Mouse (Mus musculus) heart, adult 11 months (tissue): ENCODE measurements around the gene Mboat7.
"Not testable (repeated sequence)": the region's sequence is repeated elsewhere in the genome, so short reads cannot be mapped to it uniquely, and the experiment has no call there.

Source experiments
- DNase-seq: peaks from one replicate; pipeline ENCODE4 v3.0.0; 2022

Mboat7 gene

DNA sequence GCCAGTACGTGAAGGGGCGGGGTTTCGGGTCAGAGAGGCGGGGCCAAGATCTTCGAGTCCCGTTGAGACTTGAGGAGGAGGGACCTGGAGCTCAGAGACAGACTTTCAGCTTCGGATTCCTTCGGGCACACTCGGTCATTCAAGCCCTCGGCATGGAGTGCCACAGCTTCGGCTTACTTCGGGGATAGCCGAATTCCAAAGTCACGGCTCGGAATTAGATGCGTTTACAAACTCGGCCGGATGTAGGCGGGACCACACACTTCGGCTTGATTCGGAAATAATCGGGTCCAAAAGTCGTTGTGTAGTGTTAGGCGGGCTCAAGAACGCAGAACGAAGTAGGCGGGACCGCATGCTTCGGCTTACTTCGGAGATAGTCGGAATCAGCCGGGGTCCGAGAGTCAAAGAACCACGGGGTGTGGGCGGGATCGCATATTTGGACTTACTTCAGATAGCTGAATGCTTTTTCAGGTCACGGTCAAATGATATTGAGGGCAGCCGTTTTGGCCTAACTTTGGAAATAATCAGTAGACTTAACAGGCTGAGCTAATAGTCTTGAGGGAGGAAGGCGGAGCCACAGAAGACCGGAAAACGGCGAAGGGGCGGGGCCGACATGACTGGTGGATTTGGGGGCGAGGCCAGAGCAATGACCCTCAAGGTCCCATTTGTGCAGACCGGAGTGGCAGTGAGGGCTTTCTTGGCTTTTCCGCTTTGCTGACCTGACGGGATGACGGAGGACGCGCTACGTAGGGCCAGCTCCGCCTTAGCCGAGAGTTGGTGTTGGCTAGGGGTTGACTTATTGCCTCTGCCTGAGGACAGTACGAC, at the start of gene Mboat7:
Gene Mboat7, minus strand, starts transcription at position 537 of the 822 bp plus-strand sequence.
- peak; percentile 100 for DNase-seq

GRCm38 (mm10) chr7:3732675-3733074, 39.4 kb upstream of the Mboat7 start:
- DNase-seq = not testable (repeated sequence)

DNA sequence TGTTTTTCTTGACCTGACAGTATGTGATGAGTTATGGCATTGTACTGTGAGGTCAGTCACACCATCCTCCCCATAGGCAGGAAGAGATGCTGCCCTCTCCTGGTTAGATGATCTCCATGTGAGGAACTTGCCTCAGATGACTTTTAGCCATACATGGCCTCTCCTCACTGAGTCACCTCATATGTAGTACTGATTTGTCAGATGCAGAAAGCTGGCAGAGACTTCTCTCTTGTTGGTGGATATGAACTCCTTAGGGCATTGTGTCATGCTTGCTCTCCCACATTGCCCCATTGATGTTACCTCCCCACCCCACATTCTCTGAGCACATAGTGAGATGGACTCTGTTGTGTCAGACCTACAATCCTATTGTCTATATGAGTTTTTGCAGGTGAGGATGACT, 32.1 kb upstream of the Mboat7 start:
- not testable (repeated sequence) for DNase-seq

DNA sequence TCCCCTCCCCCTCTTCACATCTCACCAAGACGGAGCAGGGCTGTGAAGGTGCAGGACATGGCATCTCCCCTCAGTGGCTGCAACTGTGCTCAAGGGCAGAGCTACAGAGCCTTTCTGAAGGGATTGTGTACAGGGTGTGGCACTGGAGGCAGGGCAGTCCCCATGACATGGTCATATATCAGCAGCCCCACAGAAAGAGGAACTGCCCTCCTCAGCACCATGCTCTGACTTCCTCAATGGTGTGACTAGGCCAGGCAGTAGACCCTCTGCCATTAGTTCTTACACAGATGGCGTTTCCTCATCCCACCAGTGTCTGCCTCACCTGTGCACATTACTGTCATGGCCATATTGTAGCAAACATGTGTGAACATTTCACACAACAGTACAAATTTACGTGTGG, 26.9 kb upstream of the Mboat7 start, which contains the start of gene Pirb:
Gene Pirb, minus strand, starts transcription at position 124 of the 400 bp plus-strand sequence.
- peak; percentile 93 for DNase-seq

DNA sequence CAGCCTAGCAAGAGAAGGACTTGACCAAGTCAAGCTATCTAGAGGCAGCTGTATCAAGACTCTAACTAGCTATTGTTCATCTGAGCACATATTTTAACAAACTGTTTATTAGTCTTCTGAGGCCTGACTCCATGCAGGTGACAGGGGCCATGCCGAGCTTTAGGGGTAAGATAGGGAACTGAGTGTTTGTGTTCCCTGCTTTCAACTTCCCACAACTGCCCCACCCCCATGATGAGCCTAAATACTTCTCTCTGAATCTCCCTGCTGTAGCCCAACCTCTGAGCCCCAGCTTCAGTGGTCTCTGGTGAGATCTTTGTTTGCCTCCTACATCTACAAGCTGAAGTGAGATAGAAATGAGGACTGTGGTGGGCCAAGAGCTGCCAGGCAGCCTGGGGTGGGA, 21.9 kb upstream of the Mboat7 start:
- peak; percentile 79 for DNase-seq

DNA sequence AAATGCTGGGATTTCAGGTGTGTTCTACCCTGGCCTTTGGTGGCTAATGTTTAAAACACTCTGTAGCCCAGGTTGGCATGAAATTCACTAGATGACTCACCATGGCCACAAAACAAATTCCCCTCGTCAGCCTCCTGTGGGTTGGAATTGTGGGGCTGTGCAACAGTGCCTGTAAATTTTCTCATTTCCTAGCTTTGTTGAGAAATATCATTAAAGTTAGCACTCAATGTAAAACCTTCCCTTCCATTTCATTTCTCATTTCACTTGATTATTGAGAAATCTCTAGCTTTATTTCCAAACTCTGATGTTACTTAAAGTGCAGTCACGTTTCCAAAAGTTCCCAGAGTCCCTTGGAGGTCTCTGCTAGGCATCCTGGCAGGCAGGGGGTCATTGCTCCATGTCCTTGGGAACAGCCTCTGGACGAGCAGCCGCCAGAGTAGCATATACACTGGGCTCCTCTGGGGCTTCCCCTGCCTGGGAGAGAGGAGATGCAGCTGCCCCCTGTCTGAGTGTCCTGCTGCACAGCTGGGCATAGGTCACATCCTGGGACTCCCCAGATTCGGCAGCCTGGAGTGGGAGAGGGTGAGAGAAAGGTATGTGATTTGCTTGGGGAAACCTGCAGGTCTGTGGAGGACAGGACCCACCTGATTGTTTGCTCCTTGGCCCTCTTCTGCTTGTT, 19.1 kb upstream of the Mboat7 start:
- peak; percentile 82 for DNase-seq

DNA sequence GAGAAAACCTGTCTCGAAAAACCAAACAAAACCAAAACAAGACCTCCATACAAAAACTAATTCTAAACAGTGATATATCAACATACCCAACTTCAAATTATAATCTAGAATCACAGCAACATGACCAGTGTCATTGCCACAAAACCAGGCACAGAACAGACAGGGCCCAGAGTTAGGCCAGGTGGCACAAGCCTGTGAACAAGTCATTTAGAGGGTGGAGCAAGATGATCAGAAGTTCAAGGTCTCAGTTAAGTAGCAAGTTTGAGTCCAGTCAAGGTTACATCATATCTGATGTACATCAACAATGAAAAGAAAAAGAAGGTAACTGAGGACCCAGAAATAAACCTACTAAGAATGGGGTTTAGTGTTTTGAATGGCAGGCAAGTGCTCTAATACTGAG, 15.7 kb upstream of the Mboat7 start:
- no peak for DNase-seq

DNA sequence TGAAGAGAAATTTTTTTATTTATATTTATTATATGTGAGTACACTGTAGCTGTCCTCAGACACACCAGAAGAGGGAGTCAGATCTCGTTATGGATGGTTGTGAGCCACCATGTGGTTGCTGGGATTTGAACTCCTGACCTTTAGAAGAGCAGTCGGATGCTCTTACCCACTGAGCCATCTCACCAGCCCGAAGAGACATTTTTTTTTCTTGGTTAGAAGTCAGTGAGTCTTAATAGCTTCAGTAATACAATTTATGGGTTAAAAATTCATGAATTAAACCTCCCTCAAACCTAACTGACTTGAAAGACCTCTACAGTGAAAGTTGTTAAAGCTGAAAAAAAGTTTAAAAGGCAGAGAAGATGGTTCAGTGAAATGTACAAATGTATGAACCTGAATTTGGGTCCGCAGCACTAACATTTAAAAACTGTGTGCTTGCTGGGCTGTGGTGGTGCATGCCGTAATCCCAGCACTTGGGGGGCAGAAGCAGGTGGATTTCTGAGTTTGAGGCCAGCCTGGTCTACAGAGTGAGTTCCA, 15.2 kb upstream of the Mboat7 start:
- not testable (repeated sequence) for DNase-seq

- peak; percentile 68 for DNase-seq
These were observed 14.5 kb upstream of the Mboat7 start for GRCm38 (mm10) chr7:3707568-3708413.

DNA sequence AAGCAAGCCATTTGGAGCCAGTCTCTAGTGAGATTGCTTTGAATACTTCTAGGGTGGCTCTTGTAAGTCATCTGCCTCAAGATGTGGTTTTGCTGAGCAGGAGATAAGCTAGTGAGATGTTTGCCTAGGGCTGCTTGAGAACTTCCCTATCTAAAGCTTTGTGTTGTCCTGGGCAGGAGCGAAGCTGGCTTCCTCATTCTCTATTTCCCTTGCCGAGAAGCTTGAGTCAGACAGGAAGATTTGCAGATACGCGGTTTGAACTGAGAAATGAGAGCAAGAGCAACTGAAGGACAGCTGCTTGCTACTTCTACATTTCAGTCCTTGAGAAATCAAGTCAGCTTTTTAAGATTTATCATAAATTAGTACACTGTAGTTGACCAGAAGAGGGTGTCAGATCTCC, 13.7 kb upstream of the Mboat7 start:
- peak; percentile 96 for DNase-seq

- peak; percentile 94 for DNase-seq
These were observed 13.1 kb upstream of the Mboat7 start for GRCm38 (mm10) chr7:3706343-3706934.

DNA sequence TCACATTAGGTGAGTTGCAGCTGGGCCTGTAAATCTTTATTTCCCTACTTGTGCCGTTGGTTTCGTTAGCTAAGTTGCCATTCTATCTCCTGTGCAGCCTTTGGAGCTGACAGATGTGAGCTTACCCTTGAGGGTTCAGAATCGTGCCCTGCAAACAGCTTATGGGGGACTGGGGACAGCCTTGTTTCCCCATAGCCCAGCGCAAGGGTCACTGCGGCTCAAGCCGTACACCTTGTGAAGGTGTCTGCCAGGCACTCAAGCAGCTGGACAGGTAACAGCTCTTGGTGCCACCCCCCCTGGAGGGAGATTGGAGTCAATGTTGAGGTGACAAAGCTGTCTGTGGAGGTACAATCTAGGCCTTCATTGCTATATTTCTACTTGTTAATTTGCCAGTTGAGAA, 12.6 kb upstream of the Mboat7 start:
- DNase-seq = peak; percentile 90

- peak; percentile 92 for DNase-seq
These were observed 12.1 kb upstream of the Mboat7 start for GRCm38 (mm10) chr7:3705461-3705860.

DNA sequence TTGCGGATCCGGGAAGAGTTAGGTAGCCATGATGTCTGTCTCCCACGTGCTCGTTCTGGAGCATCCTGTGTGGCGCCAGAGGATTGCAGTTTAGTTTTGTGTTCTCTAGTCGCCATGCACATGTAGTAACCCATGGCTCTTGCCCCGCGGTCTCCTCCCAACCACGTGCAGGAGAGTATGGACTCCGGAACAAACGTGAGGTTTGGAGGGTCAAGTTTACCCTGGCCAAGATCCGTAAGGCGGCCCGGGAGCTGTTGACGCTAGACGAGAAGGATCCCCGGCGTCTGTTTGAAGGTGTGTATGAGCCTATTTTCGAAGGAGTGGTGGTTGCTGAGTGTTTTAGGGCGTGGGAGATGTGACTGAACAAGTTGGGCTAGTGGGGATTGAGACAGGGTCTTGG, 11.2 kb upstream of the Mboat7 start:
- DNase-seq = no peak

DNA sequence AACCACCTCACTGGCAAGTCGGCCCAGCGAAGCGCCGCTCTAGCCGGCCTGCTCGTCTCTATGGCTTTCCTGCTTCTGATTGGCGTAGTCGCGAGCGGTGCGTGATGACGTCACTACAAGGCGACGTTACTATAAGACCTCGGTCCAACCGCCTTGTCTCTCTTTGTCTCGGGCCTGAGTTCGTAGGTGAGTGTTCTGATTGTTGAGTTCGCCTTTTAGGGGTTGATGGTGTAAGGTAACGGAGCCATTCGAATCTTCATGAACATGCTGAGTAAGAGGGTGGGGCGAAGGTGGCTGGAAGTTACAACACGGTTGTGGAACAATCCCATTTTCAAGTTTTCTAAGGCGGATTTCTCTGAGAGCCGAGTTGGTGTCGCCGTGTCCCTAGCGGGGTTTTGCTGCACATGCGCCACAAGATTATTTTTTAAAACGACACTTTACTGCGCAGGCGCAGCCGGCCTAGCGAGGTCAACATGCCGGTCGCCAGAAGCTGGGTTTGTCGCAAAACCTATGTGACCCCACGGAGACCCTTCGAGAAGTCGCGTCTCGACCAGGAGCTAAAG, 10.6 kb upstream of the Mboat7 start, which contains the start of gene Rps9:
Gene Rps9, plus strand, starts transcription at position 115 of the 563 bp plus-strand sequence.
- peak; percentile 100 for DNase-seq

- DNase-seq = no peak
These were observed 10.0 kb upstream of the Mboat7 start for GRCm38 (mm10) chr7:3703148-3703878.

GRCm38 (mm10) chr7:3698471-3698870, 5.1 kb upstream of the Mboat7 start:
- DNase-seq = no peak

DNA sequence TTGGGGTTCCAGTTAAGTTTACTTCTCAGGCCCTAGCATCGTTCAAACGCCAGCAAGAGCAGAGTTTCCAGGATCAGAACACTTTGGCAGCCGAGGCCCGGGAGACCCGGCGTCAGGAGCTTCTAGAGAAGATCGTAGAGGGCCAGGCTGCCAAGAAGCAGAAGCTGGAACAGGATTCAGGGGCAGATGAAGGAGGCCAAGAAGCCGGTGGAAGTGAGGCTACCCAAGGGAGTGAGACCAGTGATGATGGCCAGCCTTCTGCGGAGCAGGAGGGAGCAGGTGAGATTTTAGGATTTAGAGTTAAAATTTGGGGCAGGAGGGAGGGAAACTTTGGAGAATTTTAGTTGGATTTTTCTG, 1.6 kb upstream of the Mboat7 start:
- peak; percentile 94 for DNase-seq

DNA sequence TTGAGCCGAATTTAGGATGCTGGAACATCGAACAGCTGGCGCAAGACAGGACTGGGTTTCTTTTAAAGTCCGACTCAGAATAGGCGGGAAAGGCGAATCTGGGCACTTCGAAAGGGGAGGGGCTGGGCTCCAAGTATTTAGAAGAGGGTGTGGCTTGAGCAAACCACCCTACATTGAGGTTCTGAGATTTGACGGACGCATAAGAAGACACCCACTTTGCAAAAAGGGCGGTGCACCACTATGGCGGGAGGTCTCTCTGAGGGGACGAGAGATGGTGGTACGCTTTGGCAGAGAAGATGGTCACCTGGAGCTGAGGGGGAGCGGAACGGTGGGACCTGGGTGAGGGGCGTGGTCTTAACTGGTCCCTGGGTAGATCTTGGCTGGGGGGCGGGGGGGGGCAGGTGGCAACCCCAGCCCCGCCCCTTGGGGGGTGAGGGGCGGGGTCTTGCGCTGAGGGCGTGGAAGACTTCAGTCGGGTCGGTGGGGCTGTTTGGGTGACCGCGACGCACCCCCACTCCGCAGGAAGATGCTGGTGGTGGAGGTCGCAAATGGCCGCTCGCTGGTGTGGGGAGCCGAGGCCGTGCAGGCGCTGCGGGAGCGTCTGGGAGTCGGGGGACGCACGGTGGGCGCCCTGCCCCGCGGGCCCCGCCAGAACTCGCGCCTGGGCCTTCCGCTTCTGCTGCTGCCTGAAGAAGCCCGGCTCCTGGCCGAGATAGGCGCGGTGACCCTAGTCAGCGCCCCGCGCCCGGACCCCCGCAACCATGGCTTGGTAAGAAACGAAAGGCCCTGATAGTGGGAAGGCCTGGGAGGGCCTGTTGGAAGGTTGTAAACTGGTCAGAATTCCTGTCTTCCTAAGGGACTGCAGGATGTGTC, 989 bp upstream of the Mboat7 start:
- DNase-seq = peak; percentile 98

DNA sequence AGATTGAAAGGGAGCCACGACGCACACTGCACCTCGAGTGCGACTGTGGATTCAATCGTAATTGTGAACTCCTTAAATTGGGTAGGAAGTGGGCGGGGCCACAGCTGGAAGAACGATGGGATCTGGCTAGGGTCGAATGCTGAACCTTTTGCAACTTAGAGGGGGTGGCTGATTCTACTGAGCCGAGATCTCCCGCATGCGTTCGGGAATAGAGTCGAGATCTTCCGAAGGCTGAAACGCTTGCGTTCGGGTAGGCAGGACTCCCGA, 419 bp upstream of the Mboat7 start:
- DNase-seq = no peak
